Mouse (Mus musculus) activated CD4-positive, CD25-positive, alpha-beta regulatory T cell, adult 4 months (primary cell): ENCODE measurements around the gene Pp2d1. TPM values are rescaled to one million over a fixed set of nuclear protein-coding genes. Genes with fewer than 3 reads are reported as not detected.

ENCODE experiments used
- ATAC-seq: one replicate; pipeline ENCODE4 v1.8.0; 2017
- polyA plus RNA-seq, 2 experiments: library from polyadenylated mRNA; unstranded; fragments of 100-300 nt; shearing (Covaris generic); gene quantifications; one replicate each; pipeline ENCODE4 v1.2.1; 2017

Pp2d1 gene
- polyA plus RNA-seq, 2 experiments from 2014 or later: 0.47 to 1.2 TPM

DNA sequence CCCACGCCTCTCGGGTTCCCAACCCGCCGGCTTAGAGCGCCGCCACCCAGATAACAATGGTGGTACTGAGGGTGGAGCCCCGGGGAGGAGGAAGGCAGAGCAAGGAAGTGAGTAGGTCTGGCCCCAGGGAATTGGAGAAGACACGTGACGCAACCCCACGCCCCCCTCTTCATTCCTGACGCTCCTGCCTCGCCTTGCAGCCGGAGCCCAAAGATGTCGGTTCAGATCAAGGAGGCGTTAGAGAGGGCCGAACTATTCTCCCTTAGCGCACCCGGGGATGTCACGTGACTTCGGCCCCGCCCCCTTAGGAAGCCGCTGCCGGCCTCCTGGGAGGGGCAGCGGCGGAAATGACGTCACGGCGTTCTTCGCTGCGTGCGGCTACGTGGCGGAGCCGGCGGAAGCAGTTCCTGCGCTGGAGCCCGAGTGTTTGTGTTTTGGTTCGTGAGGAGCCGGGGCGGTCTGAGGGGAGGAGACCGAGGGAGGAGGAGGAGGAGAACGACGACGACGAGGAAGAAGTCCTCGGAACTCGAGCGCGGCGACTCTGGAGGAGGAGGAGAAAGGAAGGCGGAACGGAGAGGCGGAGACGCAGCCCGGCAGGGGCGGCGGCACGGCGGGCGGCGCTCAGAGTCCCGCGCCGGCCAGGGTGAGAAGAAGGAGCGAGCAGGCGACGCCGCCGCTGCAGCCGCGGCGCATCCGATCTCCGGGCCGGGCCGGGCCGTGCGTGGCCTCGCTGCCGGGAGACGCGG lies 60.2 kb downstream of the Pp2d1 start, which contains the start of gene Rab5a:
TSS of gene Rab5a (plus strand) at position 377 of the 746 bp plus-strand sequence.
- peak; percentile 92 for ATAC-seq

DNA sequence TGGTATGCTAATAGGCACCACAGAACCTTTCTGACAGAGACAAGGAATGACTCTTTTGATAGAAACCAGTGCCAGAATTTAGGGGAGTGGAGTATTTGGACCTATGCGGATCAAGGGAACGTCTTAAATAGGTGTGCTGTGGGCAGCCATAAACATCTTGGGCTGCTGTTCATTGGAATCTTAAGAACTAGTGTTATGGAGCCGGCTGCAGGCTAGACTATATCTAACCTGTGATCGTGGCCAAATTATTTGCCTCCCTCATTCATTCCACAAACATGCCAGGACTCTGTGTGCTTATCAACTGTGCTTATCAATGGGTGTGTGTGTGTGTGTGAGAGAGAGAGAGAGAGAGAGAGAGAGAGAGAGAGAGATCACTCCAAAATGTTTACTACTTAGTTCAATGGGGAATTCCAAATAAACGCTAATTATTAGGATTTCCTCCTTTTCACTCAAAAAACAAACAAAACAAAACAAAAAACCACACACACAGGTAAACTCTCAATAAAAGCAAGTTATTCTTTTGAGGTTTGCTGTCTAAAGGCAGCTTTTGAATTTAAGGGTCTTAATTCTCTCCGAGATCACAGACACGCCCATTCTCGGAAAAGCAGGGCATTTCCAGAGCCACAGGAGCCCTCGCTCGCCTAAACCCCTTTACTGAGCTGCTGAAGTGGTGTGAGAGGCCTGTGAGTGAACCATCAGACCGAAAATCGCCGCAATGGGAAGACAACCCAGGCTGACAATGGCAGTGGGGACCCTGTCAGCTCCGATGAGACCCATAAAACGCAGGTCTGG lies 61.0 kb downstream of the Pp2d1 start:
- ATAC-seq: peak; percentile 7

DNA sequence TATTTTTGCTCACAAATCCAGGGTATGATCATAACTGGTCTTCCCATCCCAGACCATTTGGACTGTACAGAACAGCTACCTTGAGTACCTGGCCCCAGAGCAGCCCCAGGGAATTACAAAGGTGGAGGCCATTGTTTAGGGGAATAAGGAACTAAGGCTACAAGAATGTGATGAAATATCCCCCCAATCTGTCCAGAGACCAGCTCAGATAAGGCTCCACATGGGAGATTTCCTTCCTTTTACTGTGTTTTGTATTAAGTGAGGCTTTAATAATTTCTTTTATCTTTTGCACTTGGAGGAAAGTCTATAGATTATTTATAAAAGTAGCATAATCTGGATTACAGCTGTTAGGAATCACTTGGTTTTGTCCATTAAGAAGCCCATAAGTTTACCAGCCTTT lies 70.6 kb downstream of the Pp2d1 start:
- no peak for ATAC-seq

DNA sequence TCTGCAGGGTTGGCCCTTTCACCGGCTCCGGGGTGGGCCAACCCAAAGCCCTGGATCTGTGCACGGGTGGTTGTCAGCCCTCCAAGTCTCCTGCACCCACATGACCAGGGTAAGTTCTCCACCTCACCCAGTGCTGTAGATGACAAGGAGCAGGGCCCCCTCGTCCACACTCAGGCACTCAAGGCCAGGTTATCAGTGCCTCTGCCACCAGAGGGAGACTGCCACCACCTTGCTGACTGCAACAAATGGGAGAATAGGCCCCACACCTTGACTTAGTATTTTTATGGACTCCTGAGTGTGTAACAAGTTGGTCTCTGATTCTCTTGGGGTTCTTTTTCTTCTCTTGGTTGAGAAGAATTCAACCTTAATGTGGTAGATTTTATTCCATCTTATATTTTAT lies 73.7 kb downstream of the Pp2d1 start:
- ATAC-seq: no peak

DNA sequence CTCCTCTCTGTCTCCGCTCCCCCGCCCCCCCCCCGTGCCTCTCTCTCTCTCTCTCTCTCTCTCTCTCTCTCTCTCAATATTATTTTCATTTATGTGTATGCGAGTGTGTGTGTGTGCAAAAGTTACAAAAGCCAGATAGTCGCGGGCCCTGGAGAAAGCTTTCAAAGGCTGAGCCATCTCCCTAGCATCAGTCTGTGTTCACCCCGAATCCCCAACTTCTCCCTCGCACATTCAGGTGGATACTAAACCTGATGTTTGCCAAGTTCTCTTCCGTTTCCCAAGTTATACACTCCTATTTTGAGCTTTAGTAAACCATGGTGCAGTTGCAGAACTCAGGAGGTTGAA lies 75.8 kb downstream of the Pp2d1 start:
- ATAC-seq: no peak

GRCm38 (mm10) chr17:53462603-53463495 lies 76.4 kb downstream of the Pp2d1 start, which contains the start of gene Efhb:
TSS of gene Efhb (minus strand) at chr17:53463321.
- peak; percentile 97 for ATAC-seq

Other genes starting within 250 kb of the Pp2d1 start
- gene Efhb, start 76.1 kb downstream of the Pp2d1 start, polyA plus RNA-seq: under 1 TPM in 1 of 2 experiments, not detected in 1; 0.46 TPM
- gene Rab5a, start 60.2 kb downstream of the Pp2d1 start, polyA plus RNA-seq: 10 to 100 TPM; 15.6 to 15.9 TPM
- 10 to 100 TPM; 12.1 to 22.0 TPM for gene Kat2b, start 27.4 kb upstream of the Pp2d1 start, polyA plus RNA-seq
- gene Sgo1, start 149.9 kb upstream of the Pp2d1 start, polyA plus RNA-seq: 10 to 100 TPM in 1 of 2 experiments, 1 to 10 TPM in 1; 7.1 to 12.3 TPM